Mouse (Mus musculus): ENCODE measurements at regions not wholly inside any gene's neighbourhood (a gene's known extent, or its start where the extent isn't known, plus 50 kb on each side); places are given as distances from the start of the nearest gene placed in this dataset.

GRCm38 (mm10) chr8:41785977-41786376 is 369.1 kb upstream of the Frg1 start:
- TF ChIP-seq POLR2A (IDR thresholded peaks at IDR 0.05; ENCODE audit: low read depth, low read length) (no peak), CTCF (IDR thresholded peaks at IDR 0.05; ENCODE audit: borderline replicate concordance, insufficient read depth, low read length) (no peak)
